Mouse (Mus musculus): Measurements from ENCODE around the gene 1700010I14Rik. TPM values are rescaled to one million over a fixed set of nuclear protein-coding genes. Genes with fewer than 3 reads are reported as not detected.

The 1700010I14Rik gene
- polyA plus RNA-seq, 1 experiment from 2014 or later, result 1.9 TPM

GRCm38 (mm10) chr17:8973331-8973730 lies 14.8 kb upstream of the 1700010I14Rik start:
- Histone ChIP-seq H3K36me3 (replicated peaks; ENCODE audit: control insufficient read depth, insufficient read depth) (peaks cover 47% of the 10 kb centered on the region), H3K4me3 (replicated peaks; ENCODE audit: low read length) (no peak overlapping the region), H3K4me1 (replicated peaks; ENCODE audit: control insufficient read depth, insufficient read depth, low read length) (peaks cover 4% of the 10 kb centered on the region; the same call in 1 of the 2 replicates), H3K9ac (no peak overlapping the region), H3K27me3 (ENCODE audit: control insufficient read depth, insufficient read depth, low read length) (no peaks in the 10 kb centered on the region), H3K27ac (no peak overlapping the region), H3K9me3 (ENCODE audit: control insufficient read depth, low read length) (no peaks in the 10 kb centered on the region), H3K4me2 (replicated peaks) (no peak overlapping the region)
- 77% methylated on average over 5 of the region's 5 CpGs for WGBS
- no peak for DNase-seq (ENCODE audit: low spot score)
- no peak for ATAC-seq (ENCODE audit: low FRiP score)

- Histone ChIP-seq H3K36me3 (replicated peaks; ENCODE audit: control insufficient read depth, insufficient read depth) (peaks cover 44% of the 10 kb centered on the region), H3K4me1 (replicated peaks; ENCODE audit: control insufficient read depth, insufficient read depth, low read length) (peaks cover 4% of the 10 kb centered on the region; the same call in 1 of the 2 replicates), H3K4me2 (replicated peaks) (no peak overlapping the region), H3K27me3 (ENCODE audit: control insufficient read depth, insufficient read depth, low read length) (no peaks in the 10 kb centered on the region), H3K4me3 (replicated peaks; ENCODE audit: low read length) (no peak overlapping the region), H3K9me3 (ENCODE audit: control insufficient read depth, low read length) (no peaks in the 10 kb centered on the region), H3K27ac (no peak overlapping the region), H3K9ac (no peak overlapping the region)
- ATAC-seq (ENCODE audit: low FRiP score) (no peak), DNase-seq (ENCODE audit: low spot score) (no peak)
- WGBS, result 42% methylated on average over 7 of the region's 7 CpGs
These were observed 13.7 kb upstream of the 1700010I14Rik start for GRCm38 (mm10) chr17:8974423-8974822.

GRCm38 (mm10) chr17:8974823-8975397 lies 13.2 kb upstream of the 1700010I14Rik start:
- Histone ChIP-seq H3K27ac (no peak overlapping the region), H3K4me2 (replicated peaks) (no peak overlapping the region), H3K9ac (no peak overlapping the region), H3K4me1 (replicated peaks; ENCODE audit: control insufficient read depth, insufficient read depth, low read length) (peaks cover 4% of the 10 kb centered on the region; the same call in 1 of the 2 replicates), H3K27me3 (ENCODE audit: control insufficient read depth, insufficient read depth, low read length) (no peaks in the 10 kb centered on the region), H3K4me3 (replicated peaks; ENCODE audit: low read length) (no peak overlapping the region), H3K9me3 (ENCODE audit: control insufficient read depth, low read length) (no peaks in the 10 kb centered on the region), H3K36me3 (replicated peaks; ENCODE audit: control insufficient read depth, insufficient read depth) (peaks cover 44% of the 10 kb centered on the region)
- WGBS, result 47% methylated on average over 6 of the region's 6 CpGs
- DNase-seq (ENCODE audit: low spot score), result no peak
- ATAC-seq (ENCODE audit: low FRiP score), result no peak

- H3K27ac ChIP-seq, result no peak overlapping the region
- no peak for ATAC-seq (ENCODE audit: low FRiP score)
- peaks cover 52% of the 10 kb centered on the region for H3K36me3 ChIP-seq (replicated peaks; ENCODE audit: control insufficient read depth, insufficient read depth)
- H3K4me2 ChIP-seq (replicated peaks), result no peak overlapping the region
- no peak for DNase-seq (ENCODE audit: low spot score)
- H3K4me3 ChIP-seq (replicated peaks; ENCODE audit: low read length), result no peak overlapping the region
- no peaks in the 10 kb centered on the region for H3K9me3 ChIP-seq (ENCODE audit: control insufficient read depth, low read length)
- no peaks in the 10 kb centered on the region for H3K27me3 ChIP-seq (ENCODE audit: control insufficient read depth, insufficient read depth, low read length)
- H3K9ac ChIP-seq, result no peak overlapping the region
- 89% methylated on average over 6 of the region's 6 CpGs for WGBS
- peaks cover 4% of the 10 kb centered on the region; the same call in 1 of the 2 replicates for H3K4me1 ChIP-seq (replicated peaks; ENCODE audit: control insufficient read depth, insufficient read depth, low read length)
These were observed 11.4 kb upstream of the 1700010I14Rik start for GRCm38 (mm10) chr17:8976745-8977144.

- 80% methylated on average over 2 of the region's 2 CpGs for WGBS
- Histone ChIP-seq H3K4me1 (replicated peaks; ENCODE audit: control insufficient read depth, insufficient read depth, low read length) (peaks cover 4% of the 10 kb centered on the region; the same call in 1 of the 2 replicates), H3K36me3 (replicated peaks; ENCODE audit: control insufficient read depth, insufficient read depth) (peaks cover 57% of the 10 kb centered on the region), H3K27me3 (ENCODE audit: control insufficient read depth, insufficient read depth, low read length) (no peaks in the 10 kb centered on the region), H3K9ac (no peak overlapping the region), H3K27ac (no peak overlapping the region), H3K4me3 (replicated peaks; ENCODE audit: low read length) (no peak overlapping the region), H3K9me3 (ENCODE audit: control insufficient read depth, low read length) (no peaks in the 10 kb centered on the region), H3K4me2 (replicated peaks) (no peak overlapping the region)
- DNase-seq (ENCODE audit: low spot score), result no peak
- ATAC-seq (ENCODE audit: low FRiP score), result no peak
These were observed 10.9 kb upstream of the 1700010I14Rik start for GRCm38 (mm10) chr17:8977271-8977670.

- no peak for ATAC-seq (ENCODE audit: low FRiP score)
- WGBS, result 78% methylated on average over 2 of the region's 2 CpGs
- H3K9ac ChIP-seq, result no peak overlapping the region
- DNase-seq (ENCODE audit: low spot score), result no peak
- no peak overlapping the region for H3K4me3 ChIP-seq (replicated peaks; ENCODE audit: low read length)
- H3K4me2 ChIP-seq (replicated peaks), result no peak overlapping the region
- no peak overlapping the region for H3K27ac ChIP-seq
- no peaks in the 10 kb centered on the region for H3K27me3 ChIP-seq (ENCODE audit: control insufficient read depth, insufficient read depth, low read length)
- peaks cover 11% of the 10 kb centered on the region; the same call in 1 of the 2 replicates for H3K4me1 ChIP-seq (replicated peaks; ENCODE audit: control insufficient read depth, insufficient read depth, low read length)
- H3K9me3 ChIP-seq (ENCODE audit: control insufficient read depth, low read length), result no peaks in the 10 kb centered on the region
- peaks cover 55% of the 10 kb centered on the region for H3K36me3 ChIP-seq (replicated peaks; ENCODE audit: control insufficient read depth, insufficient read depth)
These were observed 4.6 kb upstream of the 1700010I14Rik start for GRCm38 (mm10) chr17:8983576-8983975.

GRCm38 (mm10) chr17:8985714-8986113 lies 2.4 kb upstream of the 1700010I14Rik start:
- no peak overlapping the region for H3K9ac ChIP-seq
- H3K9me3 ChIP-seq (ENCODE audit: control insufficient read depth, low read length), result no peaks in the 10 kb centered on the region
- 56% methylated on average over 5 of the region's 5 CpGs for WGBS
- no peak; the same call in 1 of the 2 replicates for ATAC-seq (ENCODE audit: low FRiP score)
- no peak overlapping the region for H3K4me2 ChIP-seq (replicated peaks)
- H3K27me3 ChIP-seq (ENCODE audit: control insufficient read depth, insufficient read depth, low read length), result no peaks in the 10 kb centered on the region
- no peak for DNase-seq (ENCODE audit: low spot score)
- 0 out of 2 replicates have a peak overlapping the region, but pooled peaks have one; percentile 20 for H3K27ac ChIP-seq
- no peak overlapping the region for H3K4me3 ChIP-seq (replicated peaks; ENCODE audit: low read length)
- peaks cover 19% of the 10 kb centered on the region for H3K4me1 ChIP-seq (replicated peaks; ENCODE audit: control insufficient read depth, insufficient read depth, low read length)
- peaks cover 37% of the 10 kb centered on the region for H3K36me3 ChIP-seq (replicated peaks; ENCODE audit: control insufficient read depth, insufficient read depth)

- Histone ChIP-seq H3K9ac (no peak overlapping the region), H3K4me2 (replicated peaks) (no peak overlapping the region), H3K36me3 (replicated peaks; ENCODE audit: control insufficient read depth, insufficient read depth) (peaks cover 30% of the 10 kb centered on the region), H3K27ac (no peak overlapping the region), H3K4me3 (replicated peaks; ENCODE audit: low read length) (no peak overlapping the region), H3K4me1 (replicated peaks; ENCODE audit: control insufficient read depth, insufficient read depth, low read length) (peaks cover 19% of the 10 kb centered on the region), H3K9me3 (ENCODE audit: control insufficient read depth, low read length) (no peaks in the 10 kb centered on the region), H3K27me3 (ENCODE audit: control insufficient read depth, insufficient read depth, low read length) (no peaks in the 10 kb centered on the region)
- no peak for ATAC-seq (ENCODE audit: low FRiP score)
- WGBS, result 73% methylated on average over 2 of the region's 2 CpGs
- no peak for DNase-seq (ENCODE audit: low spot score)
These were observed 1.6 kb upstream of the 1700010I14Rik start for GRCm38 (mm10) chr17:8986551-8986950.

DNA sequence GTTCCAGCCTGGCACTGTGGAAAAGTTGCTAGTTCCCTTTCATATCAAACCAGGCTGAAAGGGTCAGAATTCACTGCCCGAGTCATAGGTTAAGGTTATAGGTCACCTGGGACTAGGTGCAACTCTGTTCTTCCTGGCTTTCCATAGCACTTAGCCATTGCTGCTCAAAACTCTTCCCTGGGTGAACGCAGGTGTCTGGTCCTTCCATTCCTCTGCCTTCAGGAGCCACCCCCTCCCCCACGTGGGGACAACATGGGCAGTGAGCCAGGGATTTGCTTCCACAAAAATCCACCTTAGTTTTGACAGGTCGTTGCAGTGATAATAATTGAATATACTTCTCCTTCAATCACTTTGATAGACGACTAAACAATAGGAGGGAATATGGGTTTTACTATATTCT lies 764 bp upstream of the 1700010I14Rik start:
- H3K4me2 ChIP-seq (replicated peaks), result no peak overlapping the region
- ATAC-seq (ENCODE audit: low FRiP score) (no peak), DNase-seq (ENCODE audit: low spot score) (no peak)
- no peaks in the 10 kb centered on the region for H3K27me3 ChIP-seq (ENCODE audit: control insufficient read depth, insufficient read depth, low read length)
- peaks cover 22% of the 10 kb centered on the region for H3K36me3 ChIP-seq (replicated peaks; ENCODE audit: control insufficient read depth, insufficient read depth)
- H3K27ac ChIP-seq, result no peak overlapping the region
- H3K4me3 ChIP-seq (replicated peaks; ENCODE audit: low read length), result no peak overlapping the region
- H3K4me1 ChIP-seq (replicated peaks; ENCODE audit: control insufficient read depth, insufficient read depth, low read length), result peaks cover 19% of the 10 kb centered on the region
- no peak overlapping the region for H3K9ac ChIP-seq
- H3K9me3 ChIP-seq (ENCODE audit: control insufficient read depth, low read length), result no peaks in the 10 kb centered on the region
- WGBS, result 81% methylated on average over 5 of the region's 5 CpGs

Measured in hindbrain, embryonic 14.5 days (tissue).